Mouse (Mus musculus) lung, embryonic 15.5 days (tissue): ENCODE results near the gene Rgcc. TPM values are rescaled to one million over a fixed set of nuclear protein-coding genes. Genes with fewer than 3 reads are reported as not detected.

ENCODE experiments used
- polyA plus RNA-seq: library from polyadenylated mRNA; unstranded; fragments of >200 nt; fragmentation: Nextera tagmentation; extraction: Ambion mirVana; gene quantifications from 2 replicates; pipeline ENCODE4 v1.2.1, GENCODE M21; 2015

Gene Rgcc
- polyA plus RNA-seq, 1 experiment from 2014 or later = 154 TPM

Other genes with a start within 250 kb of the Rgcc start
- gene Zfp957, start 54.3 kb downstream of the Rgcc start, polyA plus RNA-seq = not detected in 2 replicates
- gene Naa16, start 89.1 kb upstream of the Rgcc start, polyA plus RNA-seq = 41.0 and 45.9 TPM in 2 replicates
- gene Mtrf1, start 96.1 kb upstream of the Rgcc start, polyA plus RNA-seq = 10.8 and 11.0 TPM in 2 replicates
- gene Kbtbd7, start 124.9 kb upstream of the Rgcc start, polyA plus RNA-seq = 11.8 and 12.7 TPM in 2 replicates
- gene Kbtbd6, start 150.2 kb upstream of the Rgcc start, polyA plus RNA-seq = 3.8 and 4.6 TPM in 2 replicates
- 17.5 and 18.8 TPM in 2 replicates for gene Elf1, start 179.5 kb upstream of the Rgcc start, polyA plus RNA-seq
- gene Wbp4, start 179.9 kb upstream of the Rgcc start, polyA plus RNA-seq = 38.0 and 40.0 TPM in 2 replicates